In genomic region chr16:21423546-21423910, GRCm38 (mm10) we compare ENCODE assay signal across 8 mouse cellular contexts. TPM values are rescaled to one million over a fixed set of nuclear protein-coding genes. Genes with fewer than 3 reads are reported as not detected.
A peak's percentile ranks its signal among the peaks of the same experiment; 100 is the strongest.
DNase-seq lines count a peak whose midpoint lies in the region; ATAC-seq and TF ChIP-seq lines count a peak whose summit lies in the region.

No protein-coding gene starts in this region.

- peak overlapping the region; percentile 69 for H3K4me2 ChIP-seq in embryonic facial prominence, embryonic 12.5 days (replicated peaks)
- H3K4me2 ChIP-seq in kidney, postnatal 0 days (ENCODE audit: low read length), result peak overlapping the region; percentile 96
- peak overlapping the region; percentile 76 for H3K4me2 ChIP-seq in midbrain, embryonic 12.5 days (replicated peaks)

- peak; percentile 38 for DNase-seq in retina, adult 2 months (ENCODE audit: low read depth, low spot score)
- no peak for DNase-seq in retina, postnatal 1 day
- peak; percentile 79 for DNase-seq in kidney, postnatal 0 days (ENCODE audit: low spot score)
- no peak for DNase-seq in ovary, postnatal 14 days (ENCODE audit: low spot score)
- DNase-seq in right cerebral cortex, postnatal 25 days, result no peak
- no peak for DNase-seq in cerebellum, postnatal 4 days (ENCODE audit: low spot score in 2 of 2)

- TF ChIP-seq CTCF in kidney, postnatal 0 days (IDR thresholded peaks at IDR 0.05; ENCODE audit: low read depth), result no peak

- no peaks in the 10 kb centered on the region for H3K9me3 ChIP-seq in embryonic facial prominence, embryonic 12.5 days
- H3K9me3 ChIP-seq in kidney, postnatal 0 days (replicated peaks; ENCODE audit: low read length), result no peaks in the 10 kb centered on the region
- H3K9me3 ChIP-seq in midbrain, embryonic 12.5 days, result no peaks in the 10 kb centered on the region

- H3K9ac ChIP-seq in embryonic facial prominence, embryonic 12.5 days, result peak overlapping the region; percentile 85
- H3K9ac ChIP-seq in kidney, postnatal 0 days (ENCODE audit: low read depth, low read length), result peak overlapping the region; percentile 78
- peak overlapping the region; percentile 85 for H3K9ac ChIP-seq in midbrain, embryonic 12.5 days (replicated peaks)

- WGBS in embryonic facial prominence, embryonic 12.5 days, result under 1% methylated on average over 10 of the region's 10 CpGs
- under 1% methylated on average over 10 of the region's 10 CpGs for WGBS in kidney, postnatal 0 days
- WGBS in midbrain, embryonic 12.5 days, result 7% methylated on average over 10 of the region's 10 CpGs

- peak; percentile 74 for ATAC-seq in embryonic facial prominence, embryonic 12.5 days (ENCODE audit: insufficient number of reproducible peaks, insufficient read depth, low FRiP score, low TSS enrichment)
- peak; percentile 70; the same call in 1 of the 2 replicates for ATAC-seq in kidney, postnatal 0 days (replicated peaks; ENCODE audit: low FRiP score, low read depth)
- ATAC-seq in midbrain, embryonic 12.5 days (ENCODE audit: low FRiP score, low read depth), result no peak

- H3K27ac ChIP-seq in embryonic facial prominence, embryonic 12.5 days, result peak overlapping the region; percentile 95
- peak overlapping the region; percentile 75 for H3K27ac ChIP-seq in kidney, postnatal 0 days
- H3K27ac ChIP-seq in midbrain, embryonic 12.5 days (replicated peaks), result peak overlapping the region; percentile 39

- H3K27me3 ChIP-seq in embryonic facial prominence, embryonic 12.5 days, result no peaks in the 10 kb centered on the region
- no peaks in the 10 kb centered on the region for H3K27me3 ChIP-seq in kidney, postnatal 0 days (ENCODE audit: insufficient read depth, low read length)
- no peaks in the 10 kb centered on the region for H3K27me3 ChIP-seq in midbrain, embryonic 12.5 days

- peaks cover 3% of the 10 kb centered on the region; the same call in 1 of the 2 replicates for H3K4me1 ChIP-seq in embryonic facial prominence, embryonic 12.5 days
- H3K4me1 ChIP-seq in kidney, postnatal 0 days (replicated peaks; ENCODE audit: insufficient read depth, low read length), result no peaks in the 10 kb centered on the region
- H3K4me1 ChIP-seq in midbrain, embryonic 12.5 days, result peaks cover 7% of the 10 kb centered on the region; the same call in 1 of the 2 replicates

- peak overlapping the region; percentile 80 for H3K4me3 ChIP-seq in embryonic facial prominence, embryonic 12.5 days
- peak overlapping the region; percentile 80 for H3K4me3 ChIP-seq in kidney, postnatal 0 days (replicated peaks; ENCODE audit: low read depth, low read length)
- peak overlapping the region; percentile 71 for H3K4me3 ChIP-seq in midbrain, embryonic 12.5 days

- no peaks in the 10 kb centered on the region for H3K36me3 ChIP-seq in embryonic facial prominence, embryonic 12.5 days
- H3K36me3 ChIP-seq in kidney, postnatal 0 days (ENCODE audit: insufficient read depth, low read length), result no peaks in the 10 kb centered on the region
- H3K36me3 ChIP-seq in midbrain, embryonic 12.5 days, result no peaks in the 10 kb centered on the region

RNA-seq across cellular contexts. Expression of gene Vps8, which starts 0.6 kb away (rescaled TPM):
- polyA plus RNA-seq in embryonic facial prominence, embryonic 12.5 days (2016; fragmentation: Nextera tagmentation; extraction: Ambion mirVana), result 16.7 and 19.7 TPM in 2 replicates
- polyA plus RNA-seq in kidney, postnatal 0 days (2015; fragmentation: Nextera tagmentation; extraction: Ambion mirVana), result 28.8 and 34.4 TPM in 2 replicates
- 32.5 and 33.3 TPM in 2 replicates for polyA plus RNA-seq in midbrain, embryonic 12.5 days (2016; fragmentation: Nextera tagmentation; extraction: Ambion mirVana)

Comparison
In these comparisons a context has a peak if more than half of its experiments do, and no peak if none do; other contexts are left out.
1. DNase-seq: peak in retina, adult 2 months (single experiment) and kidney, postnatal 0 days (single experiment); none in retina, postnatal 1 day (single experiment), ovary, postnatal 14 days (single experiment), right cerebral cortex, postnatal 25 days (single experiment) and cerebellum, postnatal 4 days (0 of 2).
2. H3K27ac ChIP-seq: peak in every context shown above with its lines; median percentile 95 in embryonic facial prominence, embryonic 12.5 days; 75 in kidney, postnatal 0 days; 39 in midbrain, embryonic 12.5 days.
3. Peak in every context shown above with its lines, with median percentiles within 50 percentile points of each other: H3K4me2 ChIP-seq, H3K4me3 ChIP-seq and H3K9ac ChIP-seq.